Mouse (Mus musculus) lung, embryonic 14.5 days (tissue): ENCODE measurements around the gene Eif3k. TPM values are rescaled to one million over a fixed set of nuclear protein-coding genes. Genes with fewer than 3 reads are reported as not detected.

Source experiments
- ATAC-seq: fragments of 200-750 bp; cut with Nextera tagmentation; 2 replicates; pipeline ENCODE4 v1.8.0; 2017; ENCODE audit warnings: mild to moderate bottlenecking, moderate TSS enrichment, moderate library complexity; ENCODE audit not compliant: insufficient read depth
- DNase-seq: peaks from one replicate; pipeline ENCODE4 v3.0.0-alpha.2; 2015
- H3K27ac ChIP-seq: fragments of 300-500 bp; sonication (generic); 2 replicates; pipeline ENCODE4 v1.5.1; 2014; ENCODE audit warnings: low read depth, mild to moderate bottlenecking, moderate library complexity
- H3K27me3 ChIP-seq: fragments of 300-500 bp; sonication (generic); 2 replicates; pipeline ENCODE4 v1.6.1; 2014; ENCODE audit warnings: low read length, control low read depth; ENCODE audit not compliant: insufficient read depth
- H3K36me3 ChIP-seq: fragments of 300-500 bp; sonication (generic); 2 replicates; pipeline ENCODE4 v1.6.1; 2014; ENCODE audit warnings: control low read depth; ENCODE audit not compliant: insufficient read depth
- H3K4me1 ChIP-seq: fragments of 300-500 bp; sonication (generic); 2 replicates; pipeline ENCODE4 v1.6.1; 2014; ENCODE audit warnings: antibody characterized with exemption, control low read depth; ENCODE audit not compliant: insufficient read depth
- H3K4me2 ChIP-seq: fragments of 300-500 bp; sonication (generic); 2 replicates; pipeline ENCODE4 v1.6.1; 2014; ENCODE audit warnings: mild to moderate bottlenecking
- H3K4me3 ChIP-seq: fragments of 300-500 bp; sonication (generic); 2 replicates; pipeline ENCODE4 v1.5.1; 2014; ENCODE audit warnings: low read depth, low read length
- H3K9ac ChIP-seq: fragments of 300-500 bp; sonication (generic); 2 replicates; pipeline ENCODE4 v1.6.1; 2014
- H3K9me3 ChIP-seq: fragments of 300-500 bp; sonication (generic); 2 replicates; pipeline ENCODE4 v1.6.1; 2016; ENCODE audit warnings: low read depth, low read length, control low read depth
- CTCF ChIP-seq: IDR thresholded peaks from 2 replicates; pipeline ENCODE4 v1.5.1; 2016; ENCODE audit warnings: antibody characterized with exemption, low read depth
- WGBS: fragments of 180-500 bp; shearing (Covaris S2); extraction: QIAGEN DNeasy Blood & Tissue Kit; methylation state at CpG from one replicate; pipeline ENCODE4 v1.1.7; 2014; 5-methylcytosine and 5-hydroxymethylcytosine counted together
- polyA plus RNA-seq: library from polyadenylated mRNA; unstranded; fragments of >200 nt; fragmentation: Nextera tagmentation; extraction: Ambion mirVana; gene quantifications from 2 replicates; pipeline ENCODE4 v1.2.1, GENCODE M21; 2014

The Eif3k gene
- polyA plus RNA-seq, 1 experiment from 2014 or later = 398 TPM

GRCm38 (mm10) chr7:28930320-28931031 lies 51.2 kb downstream of the Eif3k start:
- peaks cover 22% of the 10 kb centered on the region for H3K4me1 ChIP-seq

GRCm38 (mm10) chr7:28929381-28929780 lies 52.3 kb downstream of the Eif3k start:
- no peak overlapping the region for H3K4me2 ChIP-seq
- peak overlapping the region; percentile 63 for H3K27ac ChIP-seq
- TF ChIP-seq CTCF = no peak
- ATAC-seq (no peak), DNase-seq (peak; percentile 84)
- 28% methylated on average over 3 of the region's 3 CpGs for WGBS
- no peaks in the 10 kb centered on the region for H3K27me3 ChIP-seq
- H3K4me3 ChIP-seq = no peak overlapping the region
- H3K4me1 ChIP-seq = peaks cover 33% of the 10 kb centered on the region
- H3K36me3 ChIP-seq = 0 out of 2 replicates have a peak, but pooled peaks cover 7% of the 10 kb centered on the region
- H3K9ac ChIP-seq = no peak overlapping the region
- H3K9me3 ChIP-seq = no peaks in the 10 kb centered on the region

More at GRCm38 (mm10) chr7:28930320-28931031, 51.2 kb downstream of the Eif3k start:
- H3K9ac ChIP-seq = no peak overlapping the region
- ATAC-seq = no peak; the same call in 1 of the 2 replicates
- no peak overlapping the region for H3K4me3 ChIP-seq
- no peaks in the 10 kb centered on the region for H3K27me3 ChIP-seq
- WGBS = 38% methylated on average over 5 of the region's 5 CpGs
- H3K36me3 ChIP-seq = 0 out of 2 replicates have a peak, but pooled peaks cover 9% of the 10 kb centered on the region
- peak overlapping the region; percentile 51; the same call in 1 of the 2 replicates for H3K27ac ChIP-seq
- no peak for DNase-seq
- H3K9me3 ChIP-seq = no peaks in the 10 kb centered on the region
- TF ChIP-seq CTCF = no peak
- no peak overlapping the region for H3K4me2 ChIP-seq

GRCm38 (mm10) chr7:28926172-28926571 lies 55.5 kb downstream of the Eif3k start:
- no peak overlapping the region for H3K9ac ChIP-seq
- DNase-seq = peak; percentile 38
- H3K4me3 ChIP-seq = no peak overlapping the region
- H3K27me3 ChIP-seq = no peaks in the 10 kb centered on the region
- peaks cover 42% of the 10 kb centered on the region for H3K4me1 ChIP-seq
- H3K27ac ChIP-seq = peak overlapping the region; percentile 92
- 0 out of 2 replicates have a peak, but pooled peaks cover 10% of the 10 kb centered on the region for H3K36me3 ChIP-seq
- no peak for TF ChIP-seq CTCF
- no peak for ATAC-seq
- no peaks in the 10 kb centered on the region for H3K9me3 ChIP-seq
- WGBS = 43% methylated on average over 2 of the region's 2 CpGs
- no peak overlapping the region for H3K4me2 ChIP-seq

- peaks cover 10% of the 10 kb centered on the region; the same call in 1 of the 2 replicates for H3K36me3 ChIP-seq
- peak overlapping the region; percentile 92 for H3K27ac ChIP-seq
- ATAC-seq (peak; percentile 78), DNase-seq (peak; percentile 77)
- no peaks in the 10 kb centered on the region for H3K9me3 ChIP-seq
- TF ChIP-seq CTCF = no peak
- 15% methylated on average over 9 of the region's 9 CpGs for WGBS
- peaks cover 39% of the 10 kb centered on the region for H3K4me1 ChIP-seq
- H3K4me3 ChIP-seq = no peak overlapping the region
- H3K9ac ChIP-seq = peak overlapping the region; percentile 5; the same call in 1 of the 2 replicates
- H3K4me2 ChIP-seq = 0 out of 2 replicates have a peak overlapping the region, but pooled peaks have one; percentile 13
- H3K27me3 ChIP-seq = no peaks in the 10 kb centered on the region
Observed at GRCm38 (mm10) chr7:28925317-28925716, 56.3 kb downstream of the Eif3k start.

- no peak for ATAC-seq
- no peak for DNase-seq
- peak overlapping the region; percentile 5 for H3K9ac ChIP-seq
- H3K4me1 ChIP-seq = peaks cover 44% of the 10 kb centered on the region
- TF ChIP-seq CTCF = no peak
- 0 out of 2 replicates have a peak overlapping the region, but pooled peaks have one; percentile 13 for H3K4me2 ChIP-seq
- 73% methylated on average over 3 of the region's 3 CpGs for WGBS
- no peaks in the 10 kb centered on the region for H3K27me3 ChIP-seq
- no peaks in the 10 kb centered on the region for H3K9me3 ChIP-seq
- H3K27ac ChIP-seq = peak overlapping the region; percentile 92
- no peak overlapping the region for H3K4me3 ChIP-seq
- H3K36me3 ChIP-seq = peaks cover 10% of the 10 kb centered on the region; the same call in 1 of the 2 replicates
Observed at GRCm38 (mm10) chr7:28924802-28925201, 56.9 kb downstream of the Eif3k start.

- Histone ChIP-seq H3K4me2 (peak overlapping the region; percentile 44), H3K36me3 (peaks cover 7% of the 10 kb centered on the region; the same call in 1 of the 2 replicates), H3K4me3 (peak overlapping the region; percentile 14; the same call in 1 of the 2 replicates), H3K9me3 (no peaks in the 10 kb centered on the region), H3K27me3 (no peaks in the 10 kb centered on the region), H3K27ac (peak overlapping the region; percentile 92), H3K9ac (0 out of 2 replicates have a peak overlapping the region, but pooled peaks have one; percentile 14), H3K4me1 (peaks cover 54% of the 10 kb centered on the region)
- 14% methylated on average over 4 of the region's 4 CpGs for WGBS
- peak; percentile 38 for ATAC-seq
- no peak for TF ChIP-seq CTCF
- peak; percentile 82 for DNase-seq
Observed at GRCm38 (mm10) chr7:28923865-28924291, 57.8 kb downstream of the Eif3k start.

GRCm38 (mm10) chr7:28922606-28923005 lies 59.1 kb downstream of the Eif3k start:
- DNase-seq (no peak), ATAC-seq (no peak)
- peaks cover 17% of the 10 kb centered on the region for H3K36me3 ChIP-seq
- TF ChIP-seq CTCF = no peak
- no peak overlapping the region for H3K4me2 ChIP-seq
- H3K27ac ChIP-seq = peak overlapping the region; percentile 92; the same call in 1 of the 2 replicates
- H3K9me3 ChIP-seq = no peaks in the 10 kb centered on the region
- H3K27me3 ChIP-seq = no peaks in the 10 kb centered on the region
- H3K4me3 ChIP-seq = no peak overlapping the region
- peaks cover 62% of the 10 kb centered on the region for H3K4me1 ChIP-seq
- no peak overlapping the region for H3K9ac ChIP-seq
- 70% methylated on average over 4 of the region's 4 CpGs for WGBS
